Mouse (Mus musculus): Measurements from ENCODE around the gene Vmo1. TPM values are rescaled to one million over a fixed set of nuclear protein-coding genes. Genes with fewer than 3 reads are reported as not detected.
A peak's percentile ranks its signal among the peaks of the same experiment; 100 is the strongest.

The Vmo1 gene
- polyA plus RNA-seq, 1 experiment from 2014 or later = 0.39 TPM

DNA sequence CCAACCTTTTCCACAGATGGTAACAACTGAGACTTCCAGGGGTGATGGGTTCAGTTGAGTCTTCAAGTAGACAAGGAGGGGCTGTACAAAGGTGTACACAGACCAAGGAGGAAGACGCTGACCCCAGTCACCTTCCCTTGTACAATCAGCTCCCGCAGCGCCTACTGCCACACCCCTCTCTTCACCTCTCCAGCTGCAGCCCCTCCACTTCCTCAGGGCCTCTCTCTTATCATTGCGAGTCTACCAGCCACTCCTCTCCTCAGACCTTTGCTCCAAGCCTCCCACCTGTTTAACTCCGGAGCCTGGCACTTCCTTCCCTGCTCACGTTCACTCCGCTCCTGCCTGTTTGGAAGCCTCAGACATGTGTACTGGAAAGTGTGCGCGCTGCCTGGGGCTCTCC, 9.4 kb downstream of the Vmo1 start, which contains the start of gene Tm4sf5:
TSS of gene Tm4sf5 (plus strand) at position 275 of the 400 bp plus-strand sequence.
- Histone ChIP-seq H3K4me3 (ENCODE audit: low read depth, low read length) (peak within 1 kb of the TSS; percentile 0; the same call in 1 of the 2 replicates), H3K4me1 (ENCODE audit: control insufficient read depth, insufficient read depth, low read length) (peaks cover 3% of the 10 kb centered on the region; the same call in 1 of the 2 replicates), H3K4me2 (replicated peaks; ENCODE audit: low read depth, low read length) (0 out of 2 replicates have a peak within 1 kb of the TSS, but pooled peaks have one; percentile 15), H3K27ac (ENCODE audit: low read length) (peak within 1 kb of the TSS; percentile 7; the same call in 1 of the 2 replicates), H3K27me3 (ENCODE audit: control insufficient read depth, insufficient read depth, low read length) (no peaks in the 10 kb centered on the region), H3K36me3 (ENCODE audit: control insufficient read depth, insufficient read depth, low read length) (no peaks in the 10 kb centered on the region), H3K9me3 (ENCODE audit: control insufficient read depth, low read depth, low read length) (no peaks in the 10 kb centered on the region), H3K9ac (replicated peaks; ENCODE audit: low read depth, low read length) (no peak within 1 kb of the TSS; the same call in 1 of the 2 replicates)
- 48% methylated on average over 9 of the region's 9 CpGs for WGBS
- peak; percentile 85 for ATAC-seq (ENCODE audit: insufficient number of reproducible peaks, insufficient read depth, low FRiP score, low read depth)

DNA sequence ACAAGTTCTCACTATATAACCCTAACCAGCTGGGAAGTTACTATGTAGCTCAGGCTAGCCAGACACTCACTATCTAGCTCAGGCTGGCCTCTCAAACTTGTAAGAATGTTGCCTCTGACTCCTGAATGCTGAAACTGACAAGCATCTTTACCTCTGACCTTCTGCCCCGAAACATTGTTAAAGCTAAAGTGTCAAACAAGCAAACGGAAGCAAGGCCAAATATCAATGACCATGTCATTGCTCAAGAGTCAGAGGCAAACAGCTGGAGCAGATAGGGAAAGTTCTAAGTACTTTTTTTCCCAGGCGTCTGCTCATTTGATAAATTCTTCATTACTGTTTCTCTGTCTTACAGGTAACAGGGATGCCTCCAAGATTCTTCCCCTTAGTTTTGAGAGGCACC, 12.4 kb downstream of the Vmo1 start:
- no peak overlapping the region for H3K9ac ChIP-seq (replicated peaks; ENCODE audit: low read depth, low read length)
- no peaks in the 10 kb centered on the region for H3K9me3 ChIP-seq (ENCODE audit: control insufficient read depth, low read depth, low read length)
- 50% methylated on average over 3 of the region's 3 CpGs for WGBS
- ATAC-seq (ENCODE audit: insufficient number of reproducible peaks, insufficient read depth, low FRiP score, low read depth) = no peak
- H3K4me3 ChIP-seq (ENCODE audit: low read depth, low read length) = no peak overlapping the region
- no peaks in the 10 kb centered on the region for H3K36me3 ChIP-seq (ENCODE audit: control insufficient read depth, insufficient read depth, low read length)
- no peaks in the 10 kb centered on the region for H3K4me1 ChIP-seq (ENCODE audit: control insufficient read depth, insufficient read depth, low read length)
- no peak overlapping the region for H3K27ac ChIP-seq (ENCODE audit: low read length)
- no peak overlapping the region for H3K4me2 ChIP-seq (replicated peaks; ENCODE audit: low read depth, low read length)
- no peaks in the 10 kb centered on the region for H3K27me3 ChIP-seq (ENCODE audit: control insufficient read depth, insufficient read depth, low read length)

DNA sequence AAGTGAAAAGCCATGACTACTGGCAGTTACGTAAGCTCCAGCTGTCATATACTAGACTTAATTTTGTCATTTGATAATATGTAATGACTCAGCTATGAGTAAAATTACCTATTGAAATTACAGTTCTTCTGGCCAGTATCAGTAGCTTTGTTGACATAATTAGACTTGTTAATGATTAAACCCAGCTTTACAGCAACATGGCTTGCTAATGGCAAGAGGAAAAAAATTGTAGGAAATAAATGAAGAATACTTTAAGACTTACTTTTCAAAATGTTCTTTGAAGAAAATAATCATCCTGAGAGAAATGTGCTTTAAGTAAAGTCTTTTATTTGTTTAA, 14.0 kb downstream of the Vmo1 start:
- H3K9me3 ChIP-seq (ENCODE audit: control insufficient read depth, low read depth, low read length) = no peaks in the 10 kb centered on the region
- H3K4me1 ChIP-seq (ENCODE audit: control insufficient read depth, insufficient read depth, low read length) = no peaks in the 10 kb centered on the region
- no peak overlapping the region for H3K9ac ChIP-seq (replicated peaks; ENCODE audit: low read depth, low read length)
- no peak overlapping the region for H3K4me2 ChIP-seq (replicated peaks; ENCODE audit: low read depth, low read length)
- H3K27me3 ChIP-seq (ENCODE audit: control insufficient read depth, insufficient read depth, low read length) = no peaks in the 10 kb centered on the region
- H3K27ac ChIP-seq (ENCODE audit: low read length) = no peak overlapping the region
- no peaks in the 10 kb centered on the region for H3K36me3 ChIP-seq (ENCODE audit: control insufficient read depth, insufficient read depth, low read length)
- no peak overlapping the region for H3K4me3 ChIP-seq (ENCODE audit: low read depth, low read length)
- WGBS = 69% methylated on average over 1 of the region's 1 CpGs
- no peak for ATAC-seq (ENCODE audit: insufficient number of reproducible peaks, insufficient read depth, low FRiP score, low read depth)

DNA sequence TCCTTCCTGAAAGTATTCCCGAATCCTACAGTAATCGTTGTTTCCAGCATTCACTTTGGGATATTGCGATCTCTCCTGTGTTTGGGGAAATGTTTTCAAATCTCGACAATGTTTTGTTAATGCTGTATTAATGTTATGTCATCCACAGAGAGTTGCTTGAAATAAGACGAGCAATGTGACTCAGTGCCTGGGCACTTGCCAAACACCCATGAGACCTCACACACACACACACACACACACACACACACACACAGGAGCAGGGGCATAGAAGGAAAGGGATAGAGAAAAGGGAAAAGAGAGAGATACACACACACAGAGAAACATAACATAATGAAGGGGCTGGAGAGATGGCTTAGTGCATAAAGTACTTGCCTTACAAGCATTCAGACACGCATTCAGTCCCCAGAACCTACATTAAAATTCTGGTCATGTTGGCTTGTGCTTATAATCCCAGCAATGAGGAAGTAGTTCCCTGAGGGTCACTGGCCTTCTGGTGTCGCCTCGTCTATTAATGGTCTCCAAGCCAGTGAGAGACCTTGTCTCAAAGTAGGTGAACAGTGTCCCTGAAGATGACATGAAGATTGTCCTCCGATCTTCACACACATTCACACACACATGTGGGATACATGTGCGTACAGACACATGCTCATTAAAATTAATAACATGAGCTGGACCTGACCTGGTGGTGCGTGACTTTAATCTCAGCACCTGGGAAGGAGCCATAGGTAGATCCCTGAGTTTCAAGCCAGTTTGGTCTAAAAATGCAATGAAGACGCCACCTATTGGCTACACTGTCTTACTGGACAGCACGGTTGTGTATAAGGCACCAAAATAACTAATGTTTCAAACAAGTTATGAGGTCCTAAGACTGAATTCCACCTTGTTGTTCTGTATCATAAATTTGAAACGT, 14.6 kb downstream of the Vmo1 start:
- no peaks in the 10 kb centered on the region for H3K36me3 ChIP-seq (ENCODE audit: control insufficient read depth, insufficient read depth, low read length)
- no peaks in the 10 kb centered on the region for H3K27me3 ChIP-seq (ENCODE audit: control insufficient read depth, insufficient read depth, low read length)
- no peak overlapping the region for H3K27ac ChIP-seq (ENCODE audit: low read length)
- no peak overlapping the region for H3K9ac ChIP-seq (replicated peaks; ENCODE audit: low read depth, low read length)
- no peaks in the 10 kb centered on the region for H3K9me3 ChIP-seq (ENCODE audit: control insufficient read depth, low read depth, low read length)
- ATAC-seq (ENCODE audit: insufficient number of reproducible peaks, insufficient read depth, low FRiP score, low read depth) = no peak
- WGBS = 67% methylated on average over 14 of the region's 14 CpGs
- H3K4me1 ChIP-seq (ENCODE audit: control insufficient read depth, insufficient read depth, low read length) = no peaks in the 10 kb centered on the region
- H3K4me2 ChIP-seq (replicated peaks; ENCODE audit: low read depth, low read length) = no peak overlapping the region
- no peak overlapping the region for H3K4me3 ChIP-seq (ENCODE audit: low read depth, low read length)

DNA sequence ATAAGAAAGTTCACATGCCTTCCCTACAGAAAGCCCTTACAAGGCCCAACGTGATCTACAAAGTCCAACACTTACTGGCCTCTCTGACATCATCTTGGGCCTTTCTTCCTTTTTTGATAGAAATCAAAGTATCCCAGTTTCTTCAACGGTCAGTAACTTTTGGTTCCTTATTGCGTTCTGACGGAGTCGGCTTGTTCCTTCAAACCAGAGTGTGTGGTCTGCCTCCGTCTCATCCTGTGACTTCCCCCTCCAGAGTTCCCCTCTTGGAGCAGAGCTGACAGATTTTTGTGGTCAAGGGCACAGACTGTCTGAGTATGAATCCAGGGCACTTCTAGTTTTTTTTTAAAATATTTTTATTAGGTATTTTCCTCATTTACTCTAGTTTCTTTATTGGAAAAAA, 24.7 kb downstream of the Vmo1 start:
- Histone ChIP-seq H3K27ac (ENCODE audit: low read length) (no peak overlapping the region), H3K4me1 (ENCODE audit: control insufficient read depth, insufficient read depth, low read length) (no peaks in the 10 kb centered on the region), H3K4me2 (replicated peaks; ENCODE audit: low read depth, low read length) (no peak overlapping the region), H3K9ac (replicated peaks; ENCODE audit: low read depth, low read length) (no peak overlapping the region), H3K9me3 (ENCODE audit: control insufficient read depth, low read depth, low read length) (peaks cover 4% of the 10 kb centered on the region; the same call in 1 of the 2 replicates), H3K4me3 (ENCODE audit: low read depth, low read length) (no peak overlapping the region), H3K36me3 (ENCODE audit: control insufficient read depth, insufficient read depth, low read length) (no peaks in the 10 kb centered on the region), H3K27me3 (ENCODE audit: control insufficient read depth, insufficient read depth, low read length) (no peaks in the 10 kb centered on the region)
- ATAC-seq (ENCODE audit: insufficient number of reproducible peaks, insufficient read depth, low FRiP score, low read depth) = no peak
- 85% methylated on average over 6 of the region's 6 CpGs for WGBS

DNA sequence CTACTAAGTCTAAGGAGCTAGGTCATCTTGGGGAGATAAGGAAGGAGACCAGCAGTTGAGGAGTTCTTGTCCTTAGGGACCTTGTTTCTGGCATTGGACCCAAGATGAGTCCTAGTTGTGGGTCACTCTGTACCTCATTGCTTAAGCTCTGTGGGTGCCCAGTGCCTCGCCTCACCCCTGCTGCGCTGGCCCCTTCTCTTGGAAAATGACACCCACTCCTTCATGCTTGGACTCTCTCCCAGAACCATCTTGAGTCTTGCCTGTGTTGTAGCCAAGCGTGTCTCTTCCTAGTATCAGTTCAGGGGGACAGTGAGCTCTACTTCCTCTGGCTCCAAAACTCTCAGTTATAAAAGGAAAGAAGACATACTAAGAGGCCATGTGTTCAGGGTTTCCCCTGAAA, 25.3 kb downstream of the Vmo1 start:
- H3K27ac ChIP-seq (ENCODE audit: low read length) = no peak overlapping the region
- H3K9ac ChIP-seq (replicated peaks; ENCODE audit: low read depth, low read length) = no peak overlapping the region
- H3K36me3 ChIP-seq (ENCODE audit: control insufficient read depth, insufficient read depth, low read length) = no peaks in the 10 kb centered on the region
- peaks cover 4% of the 10 kb centered on the region; the same call in 1 of the 2 replicates for H3K9me3 ChIP-seq (ENCODE audit: control insufficient read depth, low read depth, low read length)
- no peak overlapping the region for H3K4me3 ChIP-seq (ENCODE audit: low read depth, low read length)
- H3K27me3 ChIP-seq (ENCODE audit: control insufficient read depth, insufficient read depth, low read length) = no peaks in the 10 kb centered on the region
- WGBS = 85% methylated on average over 3 of the region's 3 CpGs
- ATAC-seq (ENCODE audit: insufficient number of reproducible peaks, insufficient read depth, low FRiP score, low read depth) = no peak
- no peaks in the 10 kb centered on the region for H3K4me1 ChIP-seq (ENCODE audit: control insufficient read depth, insufficient read depth, low read length)
- H3K4me2 ChIP-seq (replicated peaks; ENCODE audit: low read depth, low read length) = no peak overlapping the region

DNA sequence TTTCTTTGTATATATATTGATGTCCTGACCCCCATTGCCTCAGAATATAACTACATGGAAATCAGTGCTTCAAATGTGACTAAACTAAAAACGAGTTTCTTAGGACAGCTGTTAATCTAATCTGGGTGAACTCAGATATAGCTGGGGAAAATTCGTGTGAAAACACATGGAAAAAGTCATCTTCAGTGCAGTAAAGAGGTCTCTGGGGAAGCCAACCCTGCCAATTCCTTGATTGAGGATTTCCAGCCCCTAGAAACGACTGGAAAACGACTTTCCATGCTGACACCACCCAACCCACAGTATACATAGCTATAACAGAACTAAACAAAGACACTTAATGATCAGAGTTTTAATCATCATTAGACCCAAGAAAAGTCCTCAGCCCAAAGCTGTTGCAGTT, 26.6 kb downstream of the Vmo1 start:
- Histone ChIP-seq H3K4me1 (ENCODE audit: control insufficient read depth, insufficient read depth, low read length) (no peaks in the 10 kb centered on the region), H3K9ac (replicated peaks; ENCODE audit: low read depth, low read length) (no peak overlapping the region), H3K9me3 (ENCODE audit: control insufficient read depth, low read depth, low read length) (peaks cover 4% of the 10 kb centered on the region; the same call in 1 of the 2 replicates), H3K27ac (ENCODE audit: low read length) (no peak overlapping the region), H3K36me3 (ENCODE audit: control insufficient read depth, insufficient read depth, low read length) (no peaks in the 10 kb centered on the region), H3K4me3 (ENCODE audit: low read depth, low read length) (no peak overlapping the region), H3K4me2 (replicated peaks; ENCODE audit: low read depth, low read length) (no peak overlapping the region), H3K27me3 (ENCODE audit: control insufficient read depth, insufficient read depth, low read length) (no peaks in the 10 kb centered on the region)
- 40% methylated on average over 4 of the region's 4 CpGs for WGBS
- no peak for ATAC-seq (ENCODE audit: insufficient number of reproducible peaks, insufficient read depth, low FRiP score, low read depth)

DNA sequence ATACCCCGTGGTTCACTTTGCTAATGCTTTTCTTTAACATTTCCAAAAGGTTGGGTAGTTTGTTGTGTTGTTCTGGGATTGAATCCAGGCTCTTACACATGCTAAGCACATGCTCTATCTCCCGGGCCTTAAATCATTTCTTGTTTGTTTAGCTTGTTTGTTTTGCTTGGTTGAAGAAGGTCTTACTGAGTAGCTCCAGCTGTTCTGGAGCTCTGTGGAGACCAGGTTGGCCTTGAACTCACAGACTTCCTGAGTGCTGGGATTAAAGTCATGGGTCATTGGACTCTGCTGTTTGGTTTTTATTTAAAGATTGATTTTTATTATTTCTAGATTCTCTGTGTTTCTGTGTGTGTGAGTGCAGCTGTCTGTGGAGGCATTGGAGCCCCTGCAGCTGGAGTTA, 28.9 kb downstream of the Vmo1 start:
- Histone ChIP-seq H3K9me3 (ENCODE audit: control insufficient read depth, low read depth, low read length) (no peaks in the 10 kb centered on the region), H3K27ac (ENCODE audit: low read length) (no peak overlapping the region), H3K27me3 (ENCODE audit: control insufficient read depth, insufficient read depth, low read length) (no peaks in the 10 kb centered on the region), H3K36me3 (ENCODE audit: control insufficient read depth, insufficient read depth, low read length) (no peaks in the 10 kb centered on the region), H3K4me2 (replicated peaks; ENCODE audit: low read depth, low read length) (no peak overlapping the region), H3K4me1 (ENCODE audit: control insufficient read depth, insufficient read depth, low read length) (no peaks in the 10 kb centered on the region), H3K9ac (replicated peaks; ENCODE audit: low read depth, low read length) (no peak overlapping the region), H3K4me3 (ENCODE audit: low read depth, low read length) (no peak overlapping the region)
- ATAC-seq (ENCODE audit: insufficient number of reproducible peaks, insufficient read depth, low FRiP score, low read depth) = no peak
- WGBS = 59% methylated on average over 2 of the region's 2 CpGs

Measured in stomach, embryonic 14.5 days (tissue).